Mouse (Mus musculus) stomach, embryonic 14.5 days (tissue): ENCODE data around the gene Farp1. TPM values are rescaled to one million over a fixed set of nuclear protein-coding genes. Genes with fewer than 3 reads are reported as not detected.

Experiments used
- ATAC-seq: fragments of 200-750 bp; cut with Nextera tagmentation; 2 replicates; pipeline ENCODE4 v1.8.0; 2017; ENCODE audit warnings: low read depth, moderate TSS enrichment; ENCODE audit not compliant: insufficient number of reproducible peaks, insufficient read depth, low FRiP score
- H3K27ac ChIP-seq: fragments of 300-500 bp; sonication (generic); 2 replicates; pipeline ENCODE4 v1.5.1; 2014; ENCODE audit warnings: mild to moderate bottlenecking, low read length, moderate library complexity, mixed read lengths
- H3K27me3 ChIP-seq: fragments of 300-500 bp; sonication (generic); 2 replicates; pipeline ENCODE4 v1.6.1; 2014; ENCODE audit warnings: low read length, control low read depth, mixed read lengths; ENCODE audit not compliant: control insufficient read depth, insufficient read depth
- H3K36me3 ChIP-seq: fragments of 300-500 bp; sonication (generic); 2 replicates; pipeline ENCODE4 v1.6.1; 2014; ENCODE audit warnings: mild to moderate bottlenecking, control low read depth, low read length, moderate library complexity, mixed read lengths; ENCODE audit not compliant: control insufficient read depth, insufficient read depth
- H3K4me1 ChIP-seq: fragments of 300-500 bp; sonication (generic); 2 replicates; pipeline ENCODE4 v1.6.1; 2014; ENCODE audit warnings: low read length, control low read depth, mixed read lengths; ENCODE audit not compliant: control insufficient read depth, insufficient read depth
- H3K4me2 ChIP-seq: fragments of 300-500 bp; sonication (generic); replicated peaks from 2 replicates; pipeline ENCODE4 v1.6.1; 2014; ENCODE audit warnings: low read depth, low read length, control low read depth
- H3K4me3 ChIP-seq: fragments of 300-500 bp; sonication (generic); 2 replicates; pipeline ENCODE4 v1.5.1; 2014; ENCODE audit warnings: low read depth, low read length, control low read depth
- H3K9ac ChIP-seq: fragments of 300-500 bp; sonication (generic); replicated peaks from 2 replicates; pipeline ENCODE4 v1.6.1; 2014; ENCODE audit warnings: low read depth, mild to moderate bottlenecking, control low read depth, low read length, moderate library complexity, mixed read lengths
- H3K9me3 ChIP-seq: fragments of 300-500 bp; sonication (generic); 2 replicates; pipeline ENCODE4 v1.6.1; 2016; ENCODE audit warnings: low read depth, low read length, control low read depth; ENCODE audit not compliant: control insufficient read depth
- WGBS: fragments of 180-500 bp; shearing (Covaris S2); extraction: QIAGEN DNeasy Blood & Tissue Kit; methylation state at CpG from one replicate; pipeline ENCODE4 v1.1.7; 2014; 5-methylcytosine and 5-hydroxymethylcytosine counted together
- polyA plus RNA-seq: library from polyadenylated mRNA; unstranded; fragments of >200 nt; fragmentation: Nextera tagmentation; extraction: Ambion mirVana; gene quantifications from 2 replicates; pipeline ENCODE4 v1.2.1, GENCODE M21; 2014

Farp1 gene
- polyA plus RNA-seq, 1 experiment from 2014 or later, result 22.2 TPM

GRCm38 (mm10) chr14:121110492-121111267 lies 75.7 kb downstream of the Farp1 start:
- no peaks in the 10 kb centered on the region for H3K27me3 ChIP-seq
- ATAC-seq, result no peak
- no peak overlapping the region for H3K27ac ChIP-seq
- no peak overlapping the region for H3K4me2 ChIP-seq
- H3K4me3 ChIP-seq, result no peak overlapping the region
- no peaks in the 10 kb centered on the region; the same call in 1 of the 2 replicates for H3K36me3 ChIP-seq
- H3K9ac ChIP-seq, result no peak overlapping the region
- H3K9me3 ChIP-seq, result no peaks in the 10 kb centered on the region
- peaks cover 26% of the 10 kb centered on the region for H3K4me1 ChIP-seq
- 70% methylated on average over 13 of the region's 13 CpGs for whole genome bisulfite sequencing

GRCm38 (mm10) chr14:121112061-121112460 lies 77.1 kb downstream of the Farp1 start:
- WGBS, result 75% methylated on average over 8 of the region's 8 CpGs
- Histone ChIP-seq H3K4me3 (no peak overlapping the region), H3K9me3 (no peaks in the 10 kb centered on the region), H3K27me3 (no peaks in the 10 kb centered on the region), H3K4me2 (no peak overlapping the region), H3K9ac (no peak overlapping the region), H3K36me3 (no peaks in the 10 kb centered on the region; the same call in 1 of the 2 replicates), H3K4me1 (peaks cover 19% of the 10 kb centered on the region), H3K27ac (no peak overlapping the region)
- no peak for ATAC-seq

- WGBS, result 86% methylated on average over 6 of the region's 6 CpGs
- Histone ChIP-seq H3K4me2 (no peak overlapping the region), H3K9ac (no peak overlapping the region), H3K27ac (no peak overlapping the region), H3K4me1 (peaks cover 6% of the 10 kb centered on the region), H3K27me3 (no peaks in the 10 kb centered on the region), H3K36me3 (no peaks in the 10 kb centered on the region; the same call in 1 of the 2 replicates), H3K9me3 (no peaks in the 10 kb centered on the region), H3K4me3 (no peak overlapping the region)
- no peak for ATAC-seq
Measured at GRCm38 (mm10) chr14:121113785-121114184, 78.8 kb downstream of the Farp1 start.

GRCm38 (mm10) chr14:121116696-121117095 lies 81.7 kb downstream of the Farp1 start:
- no peak for ATAC-seq
- H3K27ac ChIP-seq, result no peak overlapping the region
- H3K4me2 ChIP-seq, result no peak overlapping the region
- no peak overlapping the region for H3K9ac ChIP-seq
- H3K4me3 ChIP-seq, result no peak overlapping the region
- no peaks in the 10 kb centered on the region for H3K27me3 ChIP-seq
- H3K4me1 ChIP-seq, result no peaks in the 10 kb centered on the region; the same call in 1 of the 2 replicates
- H3K9me3 ChIP-seq, result no peaks in the 10 kb centered on the region
- 59% methylated on average over 4 of the region's 4 CpGs for WGBS
- H3K36me3 ChIP-seq, result no peaks in the 10 kb centered on the region; the same call in 1 of the 2 replicates

- WGBS, result 76% methylated on average over 7 of the region's 7 CpGs
- Histone ChIP-seq H3K27me3 (no peaks in the 10 kb centered on the region), H3K4me3 (no peak overlapping the region), H3K9me3 (no peaks in the 10 kb centered on the region), H3K36me3 (no peaks in the 10 kb centered on the region; the same call in 1 of the 2 replicates), H3K4me2 (no peak overlapping the region), H3K27ac (no peak overlapping the region), H3K9ac (no peak overlapping the region), H3K4me1 (peaks cover 13% of the 10 kb centered on the region; the same call in 1 of the 2 replicates)
- ATAC-seq, result no peak
Measured at GRCm38 (mm10) chr14:121118860-121119259, 83.9 kb downstream of the Farp1 start.

GRCm38 (mm10) chr14:121121664-121122063 lies 86.7 kb downstream of the Farp1 start:
- Histone ChIP-seq H3K4me2 (no peak overlapping the region), H3K27ac (no peak overlapping the region), H3K27me3 (no peaks in the 10 kb centered on the region), H3K4me3 (no peak overlapping the region), H3K9me3 (no peaks in the 10 kb centered on the region), H3K9ac (no peak overlapping the region), H3K4me1 (peaks cover 17% of the 10 kb centered on the region), H3K36me3 (no peaks in the 10 kb centered on the region)
- 48% methylated on average over 3 of the region's 3 CpGs for WGBS
- ATAC-seq, result no peak

GRCm38 (mm10) chr14:121122852-121123251 lies 87.9 kb downstream of the Farp1 start:
- Histone ChIP-seq H3K9ac (no peak overlapping the region), H3K27ac (peak overlapping the region; percentile 39; the same call in 1 of the 2 replicates), H3K4me2 (no peak overlapping the region), H3K9me3 (no peaks in the 10 kb centered on the region), H3K4me1 (peaks cover 17% of the 10 kb centered on the region), H3K4me3 (no peak overlapping the region), H3K36me3 (no peaks in the 10 kb centered on the region), H3K27me3 (no peaks in the 10 kb centered on the region)
- WGBS, result 19% methylated on average over 2 of the region's 2 CpGs
- ATAC-seq, result 0 out of 2 replicates have a peak, but pooled peaks have one; percentile 25

GRCm38 (mm10) chr14:121124409-121125010 lies 89.5 kb downstream of the Farp1 start:
- no peak overlapping the region for H3K27ac ChIP-seq
- peak; percentile 16; the same call in 1 of the 2 replicates for ATAC-seq
- H3K4me2 ChIP-seq, result no peak overlapping the region
- peaks cover 24% of the 10 kb centered on the region for H3K4me1 ChIP-seq
- H3K9me3 ChIP-seq, result no peaks in the 10 kb centered on the region
- no peak overlapping the region for H3K9ac ChIP-seq
- no peaks in the 10 kb centered on the region for H3K27me3 ChIP-seq
- no peaks in the 10 kb centered on the region for H3K36me3 ChIP-seq
- no peak overlapping the region for H3K4me3 ChIP-seq
- WGBS, result 73% methylated on average over 8 of the region's 8 CpGs
